Comparison of ENCODE assay signal across 8 mouse cellular contexts in the genomic region with DNA sequence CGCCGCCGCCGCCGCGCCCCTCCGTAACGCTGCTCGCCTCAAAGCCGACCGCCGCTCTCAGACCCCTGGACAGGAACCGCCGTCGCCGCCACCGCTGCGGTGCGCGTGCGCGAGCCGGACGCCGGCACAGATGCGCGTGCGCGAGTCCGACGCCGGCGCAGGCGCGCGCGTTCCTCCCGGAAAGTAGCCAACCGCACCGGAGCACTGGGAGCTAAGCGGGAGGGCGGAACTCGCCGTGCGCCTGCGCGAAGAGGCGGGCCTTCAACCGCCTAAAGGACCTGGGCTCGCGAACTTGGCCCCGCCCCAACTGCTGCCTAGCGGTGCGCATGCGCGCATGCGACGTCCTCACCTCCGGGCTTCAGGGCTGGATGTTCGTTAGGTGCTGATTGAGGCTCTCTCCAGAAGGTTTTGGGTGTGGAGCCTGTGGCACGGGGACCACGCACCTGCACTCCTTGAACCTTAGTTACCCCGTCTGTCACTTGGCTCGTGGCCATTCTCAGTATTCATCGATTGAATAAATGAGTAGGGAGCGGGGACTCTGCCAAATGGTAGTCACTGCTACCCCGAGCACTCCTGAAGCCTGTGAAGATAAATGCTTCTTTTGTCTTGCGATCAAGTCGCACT. TPM values are rescaled to one million over a fixed set of nuclear protein-coding genes. Genes with fewer than 3 reads are reported as not detected.
DNase-seq lines count a peak whose midpoint lies in the region; ATAC-seq and TF ChIP-seq lines count a peak whose summit lies in the region.

Upf1 (minus strand) TSS at position 85 of the 624 bp plus-strand sequence.

- H3K4me2 ChIP-seq in forebrain, embryonic 12.5 days: peak within 1 kb of the TSS; percentile 99
- H3K4me2 ChIP-seq in heart, postnatal 0 days (ENCODE audit: low read depth, low read length): peak within 1 kb of the TSS; percentile 79
- H3K4me2 ChIP-seq in liver, embryonic 16.5 days (ENCODE audit: low read depth, low read length): peak within 1 kb of the TSS; percentile 97
- H3K4me2 ChIP-seq in neural tube, embryonic 13.5 days: peak within 1 kb of the TSS; percentile 100

- H3K9ac ChIP-seq in forebrain, embryonic 12.5 days: peak within 1 kb of the TSS; percentile 99
- peak within 1 kb of the TSS; percentile 91 for H3K9ac ChIP-seq in heart, postnatal 0 days (replicated peaks; ENCODE audit: low read depth, low read length)
- H3K9ac ChIP-seq in liver, embryonic 16.5 days (ENCODE audit: low read depth, low read length): peak within 1 kb of the TSS; percentile 99
- H3K9ac ChIP-seq in neural tube, embryonic 13.5 days: peak within 1 kb of the TSS; percentile 98

- no peak for TF ChIP-seq CTCF in E14TG2a.4 (conservative IDR thresholded peaks at IDR 0.05; ENCODE audit: low read length)
- TF ChIP-seq CTCF in heart, postnatal 0 days (IDR thresholded peaks at IDR 0.05; ENCODE audit: low read depth): no peak
- no peak for TF ChIP-seq CTCF in testis, adult 2 months (IDR thresholded peaks at IDR 0.05; ENCODE audit: control insufficient read depth, insufficient read depth, insufficient replicate concordance, low read depth, low read length)

- no peaks in the 10 kb centered on the region for H3K9me3 ChIP-seq in E14TG2a.4 (ENCODE audit: low read length)
- no peaks in the 10 kb centered on the region for H3K9me3 ChIP-seq in forebrain, embryonic 12.5 days
- no peaks in the 10 kb centered on the region for H3K9me3 ChIP-seq in heart, postnatal 0 days (replicated peaks; ENCODE audit: control insufficient read depth, low read length)
- no peaks in the 10 kb centered on the region for H3K9me3 ChIP-seq in liver, embryonic 16.5 days (replicated peaks; ENCODE audit: control insufficient read depth, low read length)
- no peaks in the 10 kb centered on the region for H3K9me3 ChIP-seq in neural tube, embryonic 13.5 days

- peak within 1 kb of the TSS; percentile 86 for H3K27ac ChIP-seq in forebrain, embryonic 12.5 days
- H3K27ac ChIP-seq in heart, postnatal 0 days (ENCODE audit: low read depth): peak within 1 kb of the TSS; percentile 90
- peak within 1 kb of the TSS; percentile 96 for H3K27ac ChIP-seq in liver, embryonic 16.5 days (ENCODE audit: low read length)
- H3K27ac ChIP-seq in neural tube, embryonic 13.5 days (replicated peaks): peak within 1 kb of the TSS; percentile 90
- H3K27ac ChIP-seq in testis, adult 2 months (ENCODE audit: control insufficient read depth, insufficient read depth, low read depth, low read length): peak within 1 kb of the TSS; percentile 97

- peaks cover 39% of the 10 kb centered on the region for H3K36me3 ChIP-seq in E14TG2a.4 (ENCODE audit: insufficient read depth, low read length)
- H3K36me3 ChIP-seq in forebrain, embryonic 12.5 days (replicated peaks): peaks cover 15% of the 10 kb centered on the region
- H3K36me3 ChIP-seq in heart, postnatal 0 days (replicated peaks; ENCODE audit: control insufficient read depth, insufficient read depth, low read length): peaks cover 7% of the 10 kb centered on the region; the same call in 1 of the 2 replicates
- H3K36me3 ChIP-seq in liver, embryonic 16.5 days (ENCODE audit: control insufficient read depth, insufficient read depth): peaks cover 11% of the 10 kb centered on the region
- H3K36me3 ChIP-seq in neural tube, embryonic 13.5 days: peaks cover 12% of the 10 kb centered on the region
- H3K36me3 ChIP-seq in testis, adult 2 months (ENCODE audit: control insufficient read depth, insufficient read depth, low read length): no peaks in the 10 kb centered on the region; the same call in 1 of the 2 replicates

- peak; percentile 99 for DNase-seq in c-Kit-positive CD71-positive TER-119-positive erythroid progenitor cells, embryonic 14.5 days (ENCODE audit: low spot score)
- DNase-seq in heart, postnatal 0 days (ENCODE audit: low spot score): peak; percentile 95
- peak; percentile 99 to 100 for DNase-seq in kidney, postnatal 4 days

- no peak for TF ChIP-seq EP300 in heart, postnatal 0 days (IDR thresholded peaks at IDR 0.05; ENCODE audit: low read depth)

- ATAC-seq in forebrain, embryonic 12.5 days (ENCODE audit: low FRiP score): peak; percentile 91
- peak; percentile 95 for ATAC-seq in heart, postnatal 0 days (ENCODE audit: insufficient read depth, low read depth)
- peak; percentile 85 for ATAC-seq in liver, embryonic 16.5 days (ENCODE audit: low read depth)
- peak; percentile 89 for ATAC-seq in neural tube, embryonic 13.5 days (ENCODE audit: low read depth)

- WGBS in forebrain, embryonic 12.5 days: under 1% methylated on average over 68 of the region's 69 CpGs
- under 1% methylated on average over 59 of the region's 69 CpGs for WGBS in heart, postnatal 0 days
- under 1% methylated on average over 65 of the region's 69 CpGs for WGBS in liver, embryonic 16.5 days (ENCODE audit: insufficient replicate concordance)
- WGBS in neural tube, embryonic 13.5 days: under 1% methylated on average over 62 of the region's 69 CpGs

- H3K27me3 ChIP-seq in E14TG2a.4 (ENCODE audit: insufficient read depth, low read length): no peaks in the 10 kb centered on the region
- peaks cover 5% of the 10 kb centered on the region; the same call in 1 of the 2 replicates for H3K27me3 ChIP-seq in forebrain, embryonic 12.5 days
- H3K27me3 ChIP-seq in heart, postnatal 0 days (ENCODE audit: control insufficient read depth, insufficient read depth, low read length): no peaks in the 10 kb centered on the region
- no peaks in the 10 kb centered on the region for H3K27me3 ChIP-seq in liver, embryonic 16.5 days (ENCODE audit: control insufficient read depth, insufficient read depth, low read depth, low read length)
- no peaks in the 10 kb centered on the region for H3K27me3 ChIP-seq in neural tube, embryonic 13.5 days
- H3K27me3 ChIP-seq in testis, adult 2 months (ENCODE audit: control insufficient read depth, insufficient read depth, low read length): no peaks in the 10 kb centered on the region

- peak; percentile 99 for TF ChIP-seq POLR2A in testis, adult 2 months (IDR thresholded peaks at IDR 0.05; ENCODE audit: control insufficient read depth, low read depth, low read length)

- peaks cover 86% of the 10 kb centered on the region for H3K4me1 ChIP-seq in E14TG2a.4 (replicated peaks; ENCODE audit: low read depth, low read length)
- H3K4me1 ChIP-seq in forebrain, embryonic 12.5 days: peaks cover 46% of the 10 kb centered on the region
- H3K4me1 ChIP-seq in heart, postnatal 0 days (ENCODE audit: control insufficient read depth, insufficient read depth): peaks cover 23% of the 10 kb centered on the region
- H3K4me1 ChIP-seq in liver, embryonic 16.5 days (ENCODE audit: control insufficient read depth, low read depth, low read length): peaks cover 76% of the 10 kb centered on the region
- peaks cover 51% of the 10 kb centered on the region for H3K4me1 ChIP-seq in neural tube, embryonic 13.5 days (replicated peaks)
- H3K4me1 ChIP-seq in testis, adult 2 months (ENCODE audit: control insufficient read depth, insufficient read depth, low read length): peaks cover 31% of the 10 kb centered on the region

- peak within 1 kb of the TSS; percentile 91 for H3K4me3 ChIP-seq in E14TG2a.4 (replicated peaks; ENCODE audit: low read length)
- peak within 1 kb of the TSS; percentile 100 for H3K4me3 ChIP-seq in forebrain, embryonic 12.5 days (replicated peaks)
- peak within 1 kb of the TSS; percentile 79 for H3K4me3 ChIP-seq in heart, postnatal 0 days (ENCODE audit: low read depth, low read length)
- peak within 1 kb of the TSS; percentile 96 for H3K4me3 ChIP-seq in liver, embryonic 16.5 days (ENCODE audit: low read depth, low read length)
- H3K4me3 ChIP-seq in neural tube, embryonic 13.5 days: peak within 1 kb of the TSS; percentile 100
- peak within 1 kb of the TSS; percentile 99 for H3K4me3 ChIP-seq in testis, adult 2 months (ENCODE audit: control insufficient read depth, low read depth, low read length)

RNA-seq across cellular contexts. Expression of gene Upf1, which starts in this region (rescaled TPM):
- 26.9 and 29.5 TPM in 2 replicates for polyA plus RNA-seq in forebrain, embryonic 12.5 days (2016; fragmentation: Nextera tagmentation; extraction: Ambion mirVana)
- 16.5 and 26.3 TPM in 2 replicates for total RNA-seq in heart, postnatal 0 days (2014; rRNA removed; ENCODE audit: low replicate concordance)
- 7.0 and 7.5 TPM in 2 replicates for polyA plus RNA-seq in heart, postnatal 0 days (2015; fragmentation: Nextera tagmentation; extraction: Ambion mirVana)
- polyA plus RNA-seq in liver, embryonic 16.5 days (2015; fragmentation: Nextera tagmentation; extraction: Ambion mirVana): 5.5 and 5.6 TPM in 2 replicates
- polyA plus RNA-seq in neural tube, embryonic 13.5 days (2015; fragmentation: Nextera tagmentation; extraction: Ambion mirVana): 16.3 and 17.3 TPM in 2 replicates
- polyA plus RNA-seq in testis, adult 2 months (2012; rRNA removed): 33.3 and 35.4 TPM in 2 replicates

Comparison
In these comparisons a context has a peak if more than half of its experiments do, and no peak if none do; other contexts are left out.
1. Peak in every context shown above with its lines: DNase-seq, ATAC-seq, H3K4me3 ChIP-seq and H3K27ac ChIP-seq.